Comparison of ENCODE assay signal across 8 mouse cellular contexts in genomic region chr3:89246261-89247100, GRCm38 (mm10). TPM values are rescaled to one million over a fixed set of nuclear protein-coding genes. Genes with fewer than 3 reads are reported as not detected.
DNase-seq lines count a peak whose midpoint lies in the region; ATAC-seq lines count a peak whose summit lies in the region.

Gene Trim46, minus strand, starts transcription at chr3:89246309.

- peak; percentile 80 to 86 for DNase-seq in cerebellum, postnatal 4 days (ENCODE audit: low spot score in 2 of 2)
- DNase-seq in gastrocnemius, adult 18-20 months (ENCODE audit: low spot score) = peak; percentile 91
- peak; percentile 85 to 92 for DNase-seq in left cerebral cortex, adult 9 months (ENCODE audit: low spot score in 2 of 2)
- peak; percentile 91 to 92 for DNase-seq in right cerebral cortex, adult 2 months (ENCODE audit: low spot score in 2 of 2)
- peak; percentile 58 for DNase-seq in urinary bladder, postnatal 10 days (ENCODE audit: low spot score)

- H3K36me3 ChIP-seq in hindbrain, embryonic 16.5 days (ENCODE audit: control insufficient read depth, insufficient read depth, low read length) = peaks cover 10% of the 10 kb centered on the region
- peaks cover 26% of the 10 kb centered on the region for H3K36me3 ChIP-seq in megakaryocyte, embryonic 14.5 days (replicated peaks; ENCODE audit: low read length)

- H3K9me3 ChIP-seq in hindbrain, embryonic 16.5 days (ENCODE audit: control insufficient read depth, low read length) = no peaks in the 10 kb centered on the region
- no peaks in the 10 kb centered on the region for H3K9me3 ChIP-seq in megakaryocyte, embryonic 14.5 days

- no peaks in the 10 kb centered on the region for H3K27me3 ChIP-seq in hindbrain, embryonic 16.5 days (replicated peaks; ENCODE audit: control insufficient read depth, insufficient read depth, low read length)
- peaks cover under 1% of the 10 kb centered on the region for H3K27me3 ChIP-seq in megakaryocyte, embryonic 14.5 days (replicated peaks)

- ATAC-seq in activated CD4-positive, CD25-positive, alpha-beta regulatory T cell, adult 4 months = peak; percentile 78
- ATAC-seq in hindbrain, embryonic 16.5 days = peak; percentile 70

- peak within 1 kb of the TSS; percentile 79 for H3K9ac ChIP-seq in hindbrain, embryonic 16.5 days (ENCODE audit: low read depth, low read length)

- peaks cover 35% of the 10 kb centered on the region for H3K4me1 ChIP-seq in hindbrain, embryonic 16.5 days (ENCODE audit: control insufficient read depth, insufficient read depth, low read depth, low read length)
- peaks cover 88% of the 10 kb centered on the region for H3K4me1 ChIP-seq in megakaryocyte, embryonic 14.5 days

- peak within 1 kb of the TSS; percentile 74 for H3K4me3 ChIP-seq in hindbrain, embryonic 16.5 days (ENCODE audit: low read length)
- peak within 1 kb of the TSS; percentile 95 for H3K4me3 ChIP-seq in megakaryocyte, embryonic 14.5 days (replicated peaks)

- peak within 1 kb of the TSS; percentile 95 for H3K27ac ChIP-seq in hindbrain, embryonic 16.5 days (ENCODE audit: low read depth, low read length)

- H3K4me2 ChIP-seq in hindbrain, embryonic 16.5 days (ENCODE audit: low read length) = peak within 1 kb of the TSS; percentile 92

- 0% methylated on average over 40 of the region's 42 CpGs for WGBS in hindbrain, embryonic 16.5 days

RNA-seq across cellular contexts. Expression of gene Trim46, which starts in this region (rescaled TPM):
- 1 to 10 TPM; 2.1 to 3.4 TPM for polyA plus RNA-seq in activated CD4-positive, CD25-positive, alpha-beta regulatory T cell, adult 4 months (2017; shearing (Covaris generic))
- total RNA-seq in gastrocnemius, adult 18-20 months (2021) = under 1 TPM; 0.14 to 0.31 TPM
- 78.7 and 87.1 TPM in 2 replicates for polyA plus RNA-seq in hindbrain, embryonic 16.5 days (2015; fragmentation: Nextera tagmentation; extraction: Ambion mirVana)
- 1.8 and 2.1 TPM in 2 replicates for polyA plus RNA-seq in megakaryocyte, embryonic 14.5 days (2012; ENCODE audit: insufficient read depth, low replicate concordance)

Comparison
In these comparisons a context has a peak if more than half of its experiments do, and no peak if none do; other contexts are left out.
1. Peak in every context shown above with its lines: DNase-seq, ATAC-seq, H3K4me3 ChIP-seq and H3K27ac ChIP-seq.
2. RNA of gene Trim46 (polyA plus RNA-seq): 78.7 to 87.1 TPM in hindbrain, embryonic 16.5 days; 2.1 to 3.4 TPM in activated CD4-positive, CD25-positive, alpha-beta regulatory T cell, adult 4 months and 1.8 to 2.1 TPM in megakaryocyte, embryonic 14.5 days; every median in the first group is over 10 times any median in the second.
3. Peak in DNase-seq in gastrocnemius, adult 18-20 months; RNA of the gene not detected or under 1 TPM.